Mouse (Mus musculus) erythroblast, embryonic 14.5 days (primary cell): Measurements from ENCODE around the gene Ncoa1. TPM values are rescaled to one million over a fixed set of nuclear protein-coding genes. Genes with fewer than 3 reads are reported as not detected.

Experiments
- H3K27me3 ChIP-seq: 2 replicates; pipeline ENCODE4 v1.6.1; 2012; ENCODE audit warnings: inconsistent platforms; ENCODE audit not compliant: control insufficient read depth
- H3K36me3 ChIP-seq: 2 replicates; pipeline ENCODE4 v1.6.1; 2012; ENCODE audit warnings: mild to moderate bottlenecking, inconsistent platforms; ENCODE audit not compliant: control insufficient read depth
- H3K4me1 ChIP-seq: 2 replicates; pipeline ENCODE4 v1.6.1; 2012; ENCODE audit warnings: inconsistent platforms; ENCODE audit not compliant: control insufficient read depth
- H3K4me3 ChIP-seq: replicated peaks from 2 replicates; pipeline ENCODE3; 2012; ENCODE audit warnings: moderate library complexity, mild to moderate bottlenecking, inconsistent platforms
- H3K9me3 ChIP-seq: 2 replicates; pipeline ENCODE4 v1.6.1; 2012; ENCODE audit warnings: low read length, inconsistent platforms, mixed read lengths; ENCODE audit not compliant: control insufficient read depth
- GATA1 ChIP-seq: IDR thresholded peaks from 2 replicates; pipeline ENCODE4 v1.6.1; 2012; ENCODE audit warnings: low read length, inconsistent platforms, mixed read lengths
- TAL1 ChIP-seq: IDR thresholded peaks from 3 replicates; pipeline ENCODE4 v1.6.1; 2012; ENCODE audit warnings: low read length, inconsistent platforms, mixed read lengths
- polyA plus RNA-seq: library from polyadenylated mRNA; stranded (reverse); fragments of >175 nt; gene quantifications from 2 replicates; pipeline ENCODE4 v1.2.3, GENCODE M21; 2012

Ncoa1 gene
- polyA plus RNA-seq, 1 experiment: 0.07 TPM

- H3K4me1 ChIP-seq: no peaks in the 10 kb centered on the region
- H3K27me3 ChIP-seq: no peaks in the 10 kb centered on the region
- TF ChIP-seq GATA1: no peak
- TF ChIP-seq TAL1: no peak
- no peak overlapping the region for H3K4me3 ChIP-seq
- no peaks in the 10 kb centered on the region for H3K9me3 ChIP-seq
- H3K36me3 ChIP-seq: no peaks in the 10 kb centered on the region
These were observed 46.7 kb downstream of the Ncoa1 start for GRCm38 (mm10) chr12:4430061-4430825.

- no peaks in the 10 kb centered on the region for H3K36me3 ChIP-seq
- H3K4me1 ChIP-seq: no peaks in the 10 kb centered on the region
- H3K4me3 ChIP-seq: no peak overlapping the region
- no peaks in the 10 kb centered on the region for H3K27me3 ChIP-seq
- H3K9me3 ChIP-seq: no peaks in the 10 kb centered on the region
- TF ChIP-seq TAL1: no peak
- no peak for TF ChIP-seq GATA1
These were observed 58.2 kb downstream of the Ncoa1 start for GRCm38 (mm10) chr12:4418824-4419223.

- H3K4me1 ChIP-seq: no peaks in the 10 kb centered on the region
- TF ChIP-seq TAL1 (no peak), GATA1 (no peak)
These were observed 59.2 kb downstream of the Ncoa1 start for GRCm38 (mm10) chr12:4417626-4418263.

GRCm38 (mm10) chr12:4407085-4407484 is 69.9 kb downstream of the Ncoa1 start:
- no peaks in the 10 kb centered on the region for H3K4me1 ChIP-seq
- TF ChIP-seq GATA1: no peak
- no peak for TF ChIP-seq TAL1
- peaks cover 2% of the 10 kb centered on the region; the same call in 1 of the 2 replicates for H3K27me3 ChIP-seq
- H3K36me3 ChIP-seq: no peaks in the 10 kb centered on the region
- H3K4me3 ChIP-seq: no peak overlapping the region
- no peaks in the 10 kb centered on the region for H3K9me3 ChIP-seq

More at GRCm38 (mm10) chr12:4417626-4418263, 59.2 kb downstream of the Ncoa1 start:
- Histone ChIP-seq H3K4me3 (no peak overlapping the region), H3K27me3 (no peaks in the 10 kb centered on the region), H3K9me3 (no peaks in the 10 kb centered on the region), H3K36me3 (no peaks in the 10 kb centered on the region)

- H3K4me1 ChIP-seq: no peaks in the 10 kb centered on the region
- TF ChIP-seq GATA1 (no peak), TAL1 (no peak)
- no peak overlapping the region for H3K4me3 ChIP-seq
- peaks cover 2% of the 10 kb centered on the region; the same call in 1 of the 2 replicates for H3K27me3 ChIP-seq
- H3K36me3 ChIP-seq: no peaks in the 10 kb centered on the region
- no peaks in the 10 kb centered on the region for H3K9me3 ChIP-seq
These were observed 70.8 kb downstream of the Ncoa1 start for GRCm38 (mm10) chr12:4406155-4406554.

- TF ChIP-seq TAL1: no peak
- no peak for TF ChIP-seq GATA1
- Histone ChIP-seq H3K4me3 (no peak overlapping the region), H3K36me3 (no peaks in the 10 kb centered on the region), H3K9me3 (no peaks in the 10 kb centered on the region), H3K4me1 (no peaks in the 10 kb centered on the region), H3K27me3 (peaks cover 2% of the 10 kb centered on the region; the same call in 1 of the 2 replicates)
These were observed 73.8 kb downstream of the Ncoa1 start for GRCm38 (mm10) chr12:4403206-4403605.

GRCm38 (mm10) chr12:4396221-4396620 is 80.8 kb downstream of the Ncoa1 start:
- no peak overlapping the region for H3K4me3 ChIP-seq
- H3K27me3 ChIP-seq: peaks cover 2% of the 10 kb centered on the region; the same call in 1 of the 2 replicates
- H3K9me3 ChIP-seq: no peaks in the 10 kb centered on the region
- H3K4me1 ChIP-seq: no peaks in the 10 kb centered on the region
- no peak for TF ChIP-seq GATA1
- H3K36me3 ChIP-seq: no peaks in the 10 kb centered on the region

GRCm38 (mm10) chr12:4392590-4392989 is 84.4 kb downstream of the Ncoa1 start:
- no peak overlapping the region for H3K4me3 ChIP-seq

GRCm38 (mm10) chr12:4392074-4392473 is 84.9 kb downstream of the Ncoa1 start:
- H3K4me3 ChIP-seq: no peak overlapping the region
- H3K9me3 ChIP-seq: no peaks in the 10 kb centered on the region
- H3K27me3 ChIP-seq: peaks cover 2% of the 10 kb centered on the region; the same call in 1 of the 2 replicates
- TF ChIP-seq GATA1 (no peak), TAL1 (no peak)
- H3K4me1 ChIP-seq: no peaks in the 10 kb centered on the region
- no peaks in the 10 kb centered on the region for H3K36me3 ChIP-seq

More at GRCm38 (mm10) chr12:4392590-4392989, 84.4 kb downstream of the Ncoa1 start:
- Histone ChIP-seq H3K9me3 (no peaks in the 10 kb centered on the region), H3K4me1 (no peaks in the 10 kb centered on the region), H3K36me3 (no peaks in the 10 kb centered on the region), H3K27me3 (peaks cover 2% of the 10 kb centered on the region; the same call in 1 of the 2 replicates)
- TF ChIP-seq GATA1 (no peak), TAL1 (no peak)

- H3K9me3 ChIP-seq: no peaks in the 10 kb centered on the region
- no peaks in the 10 kb centered on the region for H3K4me1 ChIP-seq
- no peak overlapping the region for H3K4me3 ChIP-seq
- peaks cover 2% of the 10 kb centered on the region; the same call in 1 of the 2 replicates for H3K27me3 ChIP-seq
- H3K36me3 ChIP-seq: no peaks in the 10 kb centered on the region
- TF ChIP-seq TAL1 (no peak), GATA1 (no peak)
These were observed 85.7 kb downstream of the Ncoa1 start for GRCm38 (mm10) chr12:4391256-4391655.
